Mouse (Mus musculus): ENCODE measurements around the gene Foxp2.

The Foxp2 gene

GRCm38 (mm10) chr6:14901183-14901970, at the start of gene Foxp2:
TSS of gene Foxp2 (plus strand) at chr6:14901349.
- no peak for DNase-seq (ENCODE audit: low spot score)

DNA sequence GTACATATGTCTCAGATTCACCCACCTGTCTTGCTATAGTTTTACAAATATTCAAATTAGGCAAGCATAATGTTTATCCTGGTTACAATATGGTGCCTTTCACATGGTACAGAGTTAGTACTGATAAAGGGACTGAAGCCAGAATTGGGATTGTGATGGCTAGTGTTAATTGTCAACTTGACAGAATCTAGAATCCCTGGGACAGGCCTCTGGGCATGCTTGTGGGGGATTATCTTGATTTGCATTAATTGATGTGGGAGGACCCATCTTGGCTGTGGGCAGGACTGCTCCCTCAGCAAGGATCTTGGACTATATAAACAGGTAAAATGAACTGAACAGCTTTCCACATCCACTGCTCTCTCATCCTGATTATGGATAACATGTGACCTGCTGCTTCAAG, 15.9 kb upstream of the Foxp2 start:
- no peak for DNase-seq (ENCODE audit: low spot score)

DNA sequence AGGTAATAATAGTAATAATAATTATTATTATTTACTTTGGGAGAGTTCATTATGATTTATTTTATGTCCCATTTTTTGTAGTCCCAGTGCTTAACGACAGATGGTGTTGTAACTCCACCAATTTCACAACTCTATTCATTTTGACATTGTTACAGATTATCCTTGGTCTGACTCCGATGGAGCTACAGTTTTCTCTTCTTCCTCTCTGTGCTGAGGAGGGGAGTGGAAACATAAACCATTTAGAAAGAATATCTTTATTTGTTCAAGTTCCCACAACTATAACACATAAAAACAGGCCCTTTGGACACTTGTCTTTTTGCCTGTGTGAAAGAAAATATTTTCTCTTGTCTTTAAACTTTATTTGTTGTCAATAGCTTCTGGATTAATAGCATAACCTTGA, 4.1 kb upstream of the Foxp2 start:
- no peak for DNase-seq (ENCODE audit: low spot score)

DNA sequence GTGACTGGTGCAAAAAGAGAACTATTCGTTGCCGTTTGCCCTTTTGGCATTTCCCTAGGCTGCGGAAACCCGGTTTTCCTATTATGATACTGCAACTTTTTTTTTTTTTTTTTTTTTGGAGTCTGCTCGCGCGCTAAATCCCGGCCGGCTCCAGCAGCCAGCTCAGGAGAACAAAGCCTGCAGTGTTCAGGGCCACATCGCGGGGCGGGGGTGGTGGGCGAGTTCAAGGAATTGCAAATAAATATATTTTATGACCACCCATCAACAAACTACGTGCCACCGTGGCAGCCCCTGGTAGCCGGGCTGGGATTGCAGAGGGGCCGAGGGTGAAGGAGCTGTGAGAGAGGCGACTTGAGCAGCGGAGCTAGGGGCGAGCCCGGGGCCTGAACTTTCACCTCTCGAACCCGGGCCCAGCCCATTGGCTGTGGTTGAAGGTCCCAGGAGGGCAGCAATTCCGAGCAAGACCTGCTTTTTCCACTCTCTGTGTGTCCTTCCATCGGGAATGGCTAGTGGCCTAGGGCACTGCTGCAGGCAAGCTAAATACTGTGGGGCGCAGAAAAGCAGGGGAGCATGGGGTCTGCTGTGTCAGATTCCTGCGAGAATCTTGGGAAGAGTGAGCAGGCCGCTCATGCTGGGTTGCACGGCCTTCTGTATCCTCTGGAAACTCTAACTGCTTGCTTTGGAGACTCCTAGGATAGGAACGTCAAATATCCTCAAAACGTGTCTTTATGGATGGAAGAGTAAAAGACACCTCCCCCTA, 2.9 kb upstream of the Foxp2 start:
- no peak for DNase-seq (ENCODE audit: low spot score)

DNA sequence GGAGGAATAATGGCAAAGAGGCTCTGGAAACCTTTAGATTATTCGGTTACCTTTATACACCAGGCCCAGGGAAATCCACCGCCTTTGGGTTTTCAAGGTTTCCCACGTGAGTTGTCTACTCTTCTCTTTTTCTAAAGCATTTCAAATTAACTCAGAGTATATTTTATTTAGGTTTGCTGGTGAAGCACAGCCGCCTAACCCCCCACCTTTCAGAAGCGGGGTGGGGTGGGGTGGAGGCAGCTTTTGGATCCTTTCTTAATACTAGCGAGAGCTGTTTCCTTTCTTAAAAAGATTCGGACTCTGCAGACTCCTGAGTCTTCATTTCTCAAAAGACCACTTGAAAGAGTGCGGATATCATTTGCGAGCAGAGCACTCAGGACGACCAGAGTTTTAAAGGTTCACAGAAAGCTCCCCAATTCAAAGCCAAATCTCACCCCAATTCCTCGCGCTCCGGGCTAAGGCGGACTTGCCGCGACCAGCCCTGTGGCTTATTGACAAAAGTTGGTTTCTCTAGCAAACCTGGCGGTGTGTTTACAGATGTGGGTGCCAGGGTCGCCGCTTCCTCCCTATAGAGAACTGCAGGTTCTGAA, 2.0 kb upstream of the Foxp2 start:
- no peak for DNase-seq (ENCODE audit: low spot score)

DNA sequence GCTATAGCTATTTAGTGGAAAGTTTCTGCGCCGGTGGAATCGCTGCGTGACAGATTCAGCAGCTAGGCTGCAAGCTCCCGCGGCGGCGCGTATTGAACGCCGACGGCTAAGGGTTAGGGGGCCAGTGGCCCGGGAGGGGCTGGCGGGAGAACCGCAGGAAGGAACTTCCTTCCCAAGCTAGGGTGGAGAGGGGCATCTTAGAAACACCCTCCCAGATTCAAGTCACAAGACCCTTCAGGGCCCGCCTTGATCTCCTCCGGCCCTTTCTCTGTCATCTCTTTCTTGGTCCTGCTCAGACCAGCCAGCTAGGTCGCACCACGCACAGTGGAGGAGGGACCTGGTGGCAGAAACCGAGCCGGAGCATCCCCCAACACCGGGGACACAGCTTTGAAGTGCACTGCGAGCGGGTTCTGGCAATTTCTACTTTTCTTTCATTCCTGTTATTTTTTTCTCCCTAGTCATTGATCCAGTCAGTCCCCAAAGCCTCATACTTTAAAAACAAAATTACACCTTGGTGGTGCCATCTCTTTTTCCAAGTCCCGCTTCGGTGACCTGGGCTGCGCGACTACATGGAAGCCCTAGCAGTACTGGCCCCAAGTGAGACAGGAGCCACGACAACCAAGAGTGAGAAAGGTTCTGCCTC, 1.1 kb upstream of the Foxp2 start:
- no peak for DNase-seq (ENCODE audit: low spot score)

- DNase-seq (ENCODE audit: low spot score): peak; percentile 16
Measured at GRCm38 (mm10) chr6:14900579-14901021, 549 bp upstream of the Foxp2 start.

GRCm38 (mm10) chr6:14901971-14902670, 972 bp downstream of the Foxp2 start:
- DNase-seq (ENCODE audit: low spot score): no peak

DNA sequence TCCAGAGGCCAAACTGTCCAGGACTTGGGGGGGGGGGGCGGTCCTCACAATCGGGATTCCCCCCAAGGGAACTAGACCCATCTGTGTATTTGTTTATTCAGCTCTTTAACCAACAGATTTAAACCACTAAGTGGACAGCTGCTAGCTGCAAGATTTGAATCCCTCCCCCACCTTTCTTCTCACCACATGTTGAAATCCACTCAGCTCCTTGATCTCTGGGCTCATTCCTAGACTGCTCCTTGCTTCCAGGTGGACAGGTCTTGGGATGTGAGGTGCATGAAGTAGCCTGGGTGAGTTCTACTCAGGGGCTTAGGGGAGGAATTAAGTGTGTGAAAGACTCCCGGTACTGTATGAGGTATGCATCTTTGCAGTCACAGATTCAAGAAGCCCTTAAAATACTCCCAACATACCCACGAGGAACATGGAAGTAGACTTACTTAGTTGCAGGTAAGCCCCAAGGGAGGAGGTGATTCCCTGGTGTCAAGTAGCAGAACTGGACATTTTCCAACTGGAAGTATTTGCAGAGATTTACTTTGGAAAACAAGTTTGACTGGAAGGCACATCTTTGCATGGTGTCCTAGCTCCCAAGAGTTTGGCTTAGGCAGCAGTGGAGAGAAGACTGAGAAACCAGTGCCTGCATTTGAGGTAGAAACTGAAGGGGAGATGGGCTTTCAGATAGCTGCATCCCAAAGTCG, 2.3 kb downstream of the Foxp2 start:
- DNase-seq (ENCODE audit: low spot score): no peak

DNA sequence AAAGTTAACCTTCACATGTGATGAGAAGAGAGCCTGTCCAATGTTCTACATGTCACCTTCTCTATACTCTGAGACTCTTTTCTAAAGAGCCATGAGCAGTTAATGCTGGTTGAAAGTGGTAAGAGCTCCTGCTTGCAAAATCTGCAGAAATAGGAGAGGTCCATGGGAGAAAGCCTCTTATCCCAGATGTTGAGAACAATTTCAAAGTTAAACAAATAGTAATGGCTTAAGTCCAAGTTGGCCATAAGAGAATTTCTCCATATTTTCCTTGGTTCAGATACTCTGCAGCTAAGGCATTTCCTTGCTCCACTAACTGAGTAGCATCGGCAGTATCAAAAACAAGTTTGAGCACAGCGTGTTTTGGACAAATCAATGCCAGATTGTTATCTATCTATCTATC, 13.9 kb downstream of the Foxp2 start:
- no peak for DNase-seq (ENCODE audit: low spot score)

DNA sequence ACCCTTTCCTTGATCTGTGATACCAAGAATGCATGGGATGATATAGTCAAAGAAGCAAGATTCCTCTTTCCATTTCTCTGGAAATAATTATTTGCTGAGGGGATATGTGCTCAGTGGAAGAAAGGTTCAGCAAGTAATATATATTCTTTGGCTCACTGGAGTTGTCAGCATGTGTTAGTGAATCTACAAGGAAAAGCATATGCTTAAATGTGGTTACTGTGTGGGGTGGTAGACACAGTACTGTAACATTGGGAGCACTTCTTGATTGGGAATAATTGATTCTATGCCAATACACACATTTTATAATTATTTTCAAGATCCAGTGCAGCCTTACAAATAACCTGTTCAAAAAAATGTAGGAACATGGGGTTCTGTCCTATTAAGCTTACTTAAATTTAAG, 21.6 kb downstream of the Foxp2 start:
- DNase-seq (ENCODE audit: low spot score): no peak

DNA sequence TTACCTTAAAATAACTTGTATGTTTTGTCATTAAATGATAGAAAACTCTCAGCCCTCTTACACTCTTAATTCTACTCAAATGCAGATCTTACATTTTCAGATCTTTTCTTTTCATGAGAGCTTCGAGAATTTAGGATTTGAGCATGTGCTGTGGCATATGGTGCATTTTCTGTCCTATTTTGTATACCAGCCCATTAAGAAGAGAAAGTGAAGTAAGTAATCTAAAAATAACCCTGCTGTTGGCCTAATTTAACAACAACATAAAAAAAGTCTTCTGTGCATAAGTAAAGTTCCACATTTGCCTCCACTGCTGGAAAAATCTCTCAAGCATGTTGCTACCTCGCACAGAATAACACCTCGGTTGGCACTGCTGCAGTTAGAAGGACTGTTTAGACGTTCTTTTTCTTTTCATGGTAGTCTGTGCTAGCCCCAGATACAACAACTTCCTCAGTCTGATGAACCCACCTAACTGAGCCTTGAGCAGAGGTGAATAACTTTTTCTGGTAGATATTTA, 23.9 kb downstream of the Foxp2 start:
- no peak for DNase-seq (ENCODE audit: low spot score)

- DNase-seq (ENCODE audit: low spot score): no peak
Measured at GRCm38 (mm10) chr6:14951060-14951459, 49.9 kb downstream of the Foxp2 start.

DNA sequence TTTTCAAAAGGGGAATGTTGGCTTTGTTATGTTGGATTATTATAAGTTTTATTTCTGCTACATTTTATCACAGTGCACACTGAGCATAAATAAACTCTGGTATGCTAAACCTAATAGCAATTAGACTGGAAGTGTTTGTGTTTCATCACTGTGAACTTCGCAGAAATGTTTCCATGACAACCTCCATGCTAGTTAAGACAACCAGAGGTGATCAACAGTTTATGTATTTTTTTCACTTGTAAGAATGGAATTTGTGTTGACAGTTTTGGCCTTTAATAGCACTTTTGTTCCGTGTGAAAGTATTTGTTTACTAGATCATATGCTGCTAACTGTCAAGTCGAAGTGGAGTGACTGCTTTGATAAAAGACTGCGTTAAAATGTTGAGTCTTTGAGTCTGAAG, 51.6 kb downstream of the Foxp2 start:
- DNase-seq (ENCODE audit: low spot score): no peak

- no peak for DNase-seq (ENCODE audit: low spot score)
Measured at GRCm38 (mm10) chr6:14977042-14977441, 75.9 kb downstream of the Foxp2 start.

GRCm38 (mm10) chr6:14978201-14978600, 77.1 kb downstream of the Foxp2 start:
- no peak for DNase-seq (ENCODE audit: low spot score)

- DNase-seq (ENCODE audit: low spot score): no peak
Measured at GRCm38 (mm10) chr6:15008113-15008512, 107.0 kb downstream of the Foxp2 start.

GRCm38 (mm10) chr6:15028488-15028887, 127.3 kb downstream of the Foxp2 start:
- no peak for DNase-seq (ENCODE audit: low spot score)

DNA sequence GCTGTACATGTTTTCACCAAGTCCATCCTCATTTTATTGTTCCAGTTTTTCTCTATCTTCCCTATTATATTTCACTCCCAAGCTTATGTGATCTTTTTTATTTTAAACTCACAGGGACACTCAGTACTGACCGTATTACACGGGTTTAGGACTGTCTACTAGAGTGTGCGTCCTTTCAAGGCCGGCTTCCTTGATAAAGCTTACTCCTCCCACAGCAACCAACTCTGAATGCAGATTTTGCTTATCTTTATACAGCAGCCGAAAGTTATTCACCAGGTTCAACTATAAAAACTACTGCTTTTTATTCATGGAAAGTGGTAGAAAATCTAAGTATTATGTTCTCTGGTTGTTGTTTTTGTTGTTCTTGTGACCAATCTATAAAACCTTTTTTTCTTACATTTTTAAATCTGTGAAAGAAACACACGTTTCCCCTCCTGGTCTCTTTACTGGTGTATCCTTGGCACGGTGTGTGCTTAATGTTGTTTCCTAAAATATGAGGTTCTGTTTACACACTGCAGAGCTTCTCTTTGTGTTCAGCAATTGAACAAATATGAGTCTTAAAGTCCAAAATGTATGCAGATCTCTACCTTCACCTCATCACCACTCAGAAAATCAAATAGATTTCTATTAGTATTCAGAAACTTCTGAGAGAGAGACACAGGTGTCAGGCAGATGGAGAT, 128.4 kb downstream of the Foxp2 start:
- no peak for DNase-seq (ENCODE audit: low spot score)

DNA sequence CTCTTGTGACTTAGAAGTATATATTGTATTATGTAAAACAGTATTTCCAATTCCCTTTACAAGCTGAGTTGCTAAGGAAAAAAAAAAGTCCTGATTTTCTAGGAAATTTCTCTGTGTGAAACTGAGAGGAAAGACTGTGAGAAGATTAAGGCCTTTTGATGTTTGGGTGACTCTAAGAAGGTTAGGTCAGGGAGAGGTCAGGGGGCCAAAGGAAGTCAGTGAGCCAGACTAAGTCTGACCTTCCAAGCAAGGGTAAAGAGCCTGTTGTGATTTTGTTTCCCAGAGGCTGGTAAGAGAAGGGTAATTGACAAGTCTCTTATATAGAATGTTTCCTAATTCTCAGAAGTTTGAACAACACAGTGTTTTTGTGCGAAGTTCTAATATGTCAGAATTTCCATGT, 162.1 kb downstream of the Foxp2 start:
- DNase-seq (ENCODE audit: low spot score): no peak

- no peak for DNase-seq (ENCODE audit: low spot score)
Measured at GRCm38 (mm10) chr6:15101548-15101947, 200.4 kb downstream of the Foxp2 start.
